Mouse (Mus musculus) cerebellum, postnatal 10 days (tissue): ENCODE measurements around the gene Adcy1.

ENCODE experiments used
- DNase-seq, 2 experiments: peaks; one replicate each; pipeline ENCODE4 v3.0.0; 2021; ENCODE audit warnings: mixed read lengths in 2 of 2

The Adcy1 gene

GRCm38 (mm10) chr11:7226200-7226599 is 162.9 kb downstream of the Adcy1 start:
- DNase-seq = peak; percentile 74 to 82

GRCm38 (mm10) chr11:7226810-7227550 is 163.7 kb downstream of the Adcy1 start:
- DNase-seq = no peak

- DNase-seq = no peak
Measured at GRCm38 (mm10) chr11:7228107-7228506, 164.8 kb downstream of the Adcy1 start.
